Mouse (Mus musculus) embryonic fibroblast, embryonic 13.5 days (primary cell): ENCODE measurements around the gene Vezf1. TPM values are rescaled to one million over a fixed set of nuclear protein-coding genes. Genes with fewer than 3 reads are reported as not detected.

Experiments
- H3K27ac ChIP-seq: 2 replicates; pipeline ENCODE4 v1.5.1; 2012; ENCODE audit warnings: low read length, control low read depth, inconsistent platforms; ENCODE audit not compliant: insufficient read depth
- H3K4me1 ChIP-seq: 2 replicates; pipeline ENCODE4 v1.6.1; 2011; ENCODE audit warnings: low read length; ENCODE audit not compliant: control insufficient read depth, insufficient read depth
- H3K4me3 ChIP-seq: 2 replicates; pipeline ENCODE4 v1.5.1; 2011; ENCODE audit warnings: mild to moderate bottlenecking, control low read depth, low read length; ENCODE audit not compliant: insufficient read depth
- CTCF ChIP-seq: IDR thresholded peaks from 2 replicates; pipeline ENCODE4 v1.5.1; 2011; ENCODE audit warnings: mild to moderate bottlenecking, control low read depth, low read length, moderate library complexity, borderline replicate concordance; ENCODE audit not compliant: insufficient read depth
- POLR2A ChIP-seq: IDR thresholded peaks from 2 replicates; pipeline ENCODE4 v1.6.1; 2011; ENCODE audit warnings: low read depth, mild to moderate bottlenecking, control low read depth, low read length, moderate library complexity
- polyA plus RNA-seq: library from polyadenylated mRNA; stranded (reverse); fragments of >200 nt; gene quantifications from 2 replicates; pipeline ENCODE4 v1.2.4, GENCODE M21; 2011; ENCODE audit warnings: low read depth; ENCODE audit not compliant: missing spikeins, insufficient read length

The Vezf1 gene
- polyA plus RNA-seq, 1 experiment: 44.6 TPM

- Histone ChIP-seq H3K27ac (peak overlapping the region; percentile 84), H3K4me1 (peaks cover 13% of the 10 kb centered on the region), H3K4me3 (peak overlapping the region; percentile 99)
- TF ChIP-seq POLR2A: no peak
- no peak for TF ChIP-seq CTCF
Observed at GRCm38 (mm10) chr11:88070392-88070791, 2.3 kb downstream of the Vezf1 start.

- H3K27ac ChIP-seq: peak overlapping the region; percentile 84
- TF ChIP-seq POLR2A: no peak
- TF ChIP-seq CTCF: no peak
- peak overlapping the region; percentile 7; the same call in 1 of the 2 replicates for H3K4me3 ChIP-seq
- H3K4me1 ChIP-seq: peaks cover 13% of the 10 kb centered on the region
Observed at GRCm38 (mm10) chr11:88071113-88071512, 3.0 kb downstream of the Vezf1 start.

- TF ChIP-seq POLR2A: no peak
- peaks cover 13% of the 10 kb centered on the region for H3K4me1 ChIP-seq
- no peak overlapping the region for H3K27ac ChIP-seq
- no peak overlapping the region for H3K4me3 ChIP-seq
Observed at GRCm38 (mm10) chr11:88073343-88073875, 5.3 kb downstream of the Vezf1 start.

DNA sequence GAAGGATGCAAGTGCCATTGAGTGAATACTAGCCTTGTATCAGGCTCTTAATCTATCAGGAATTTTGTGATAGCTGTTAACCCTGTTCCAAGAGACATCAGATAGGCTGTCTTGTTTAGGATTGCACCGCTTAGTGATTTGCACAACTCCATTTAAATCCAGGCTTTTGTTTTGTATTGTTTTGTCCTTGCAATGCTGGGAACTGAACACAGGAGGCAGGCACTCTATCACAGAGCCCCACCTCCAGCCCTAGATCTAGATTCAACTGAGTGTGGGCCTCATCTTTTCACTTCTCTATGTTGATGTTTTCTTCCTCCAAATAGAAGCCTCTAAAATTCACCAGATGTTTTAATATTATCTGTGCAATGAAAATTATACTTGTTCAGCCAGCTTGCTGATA, 7.6 kb downstream of the Vezf1 start:
- Histone ChIP-seq H3K27ac (no peak overlapping the region), H3K4me1 (peaks cover 9% of the 10 kb centered on the region), H3K4me3 (no peak overlapping the region)
- TF ChIP-seq POLR2A (no peak), CTCF (no peak)

DNA sequence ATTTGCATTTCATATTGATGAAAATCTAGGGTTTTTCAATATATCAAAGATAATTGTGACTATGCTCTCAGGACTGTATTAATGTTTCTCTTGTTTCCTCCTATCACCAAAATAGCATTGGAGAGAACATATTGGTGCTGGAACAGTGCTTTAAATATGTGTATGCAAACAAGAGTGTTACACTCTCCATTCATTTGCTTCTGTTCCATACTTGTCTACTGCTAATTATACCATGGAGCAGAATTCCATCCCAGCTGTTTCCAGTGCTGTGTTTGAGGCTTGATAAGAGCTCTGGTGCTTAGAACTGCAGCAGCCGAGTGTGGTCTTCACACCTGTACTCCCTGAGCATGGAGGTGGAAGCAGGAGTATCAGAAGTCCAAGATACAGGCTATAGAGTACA, 8.3 kb downstream of the Vezf1 start:
- TF ChIP-seq POLR2A: no peak
- Histone ChIP-seq H3K4me1 (peaks cover 4% of the 10 kb centered on the region), H3K4me3 (no peak overlapping the region), H3K27ac (no peak overlapping the region)

GRCm38 (mm10) chr11:88083699-88084098, 15.6 kb downstream of the Vezf1 start:
- Histone ChIP-seq H3K4me3 (no peak overlapping the region), H3K27ac (no peak overlapping the region), H3K4me1 (no peaks in the 10 kb centered on the region)
- no peak for TF ChIP-seq POLR2A
- no peak for TF ChIP-seq CTCF

GRCm38 (mm10) chr11:88086737-88087627, 18.9 kb downstream of the Vezf1 start:
- Histone ChIP-seq H3K27ac (peak overlapping the region; percentile 19; the same call in 1 of the 2 replicates), H3K4me1 (0 out of 2 replicates have a peak, but pooled peaks cover 3% of the 10 kb centered on the region), H3K4me3 (peak overlapping the region; percentile 14; the same call in 1 of the 2 replicates)
- no peak for TF ChIP-seq POLR2A
- no peak for TF ChIP-seq CTCF

DNA sequence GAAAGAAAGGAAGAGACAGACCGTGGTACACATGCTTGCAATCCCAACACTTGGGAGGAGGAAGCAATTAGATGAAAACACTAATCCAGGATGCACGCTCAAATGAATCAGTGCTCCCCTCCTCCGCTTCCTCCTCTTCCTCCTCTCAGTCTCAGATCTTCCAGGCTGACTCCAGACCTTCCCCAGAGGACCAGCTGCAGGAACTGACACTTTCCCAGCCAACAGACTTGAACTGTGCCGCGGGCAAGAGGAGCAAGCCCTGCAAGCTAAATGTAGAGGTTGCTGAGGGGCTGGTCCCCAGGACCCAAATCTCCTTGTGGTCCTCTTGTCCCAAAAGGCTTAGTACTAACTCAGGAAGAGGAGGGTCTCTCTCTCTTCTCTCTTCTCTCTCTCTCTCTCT, 21.1 kb downstream of the Vezf1 start:
- no peak overlapping the region for H3K4me3 ChIP-seq
- 0 out of 2 replicates have a peak, but pooled peaks cover 3% of the 10 kb centered on the region for H3K4me1 ChIP-seq
- no peak for TF ChIP-seq CTCF
- TF ChIP-seq POLR2A: no peak
- no peak overlapping the region for H3K27ac ChIP-seq

GRCm38 (mm10) chr11:88090293-88090692, 22.2 kb downstream of the Vezf1 start:
- 0 out of 2 replicates have a peak, but pooled peaks cover 3% of the 10 kb centered on the region for H3K4me1 ChIP-seq

DNA sequence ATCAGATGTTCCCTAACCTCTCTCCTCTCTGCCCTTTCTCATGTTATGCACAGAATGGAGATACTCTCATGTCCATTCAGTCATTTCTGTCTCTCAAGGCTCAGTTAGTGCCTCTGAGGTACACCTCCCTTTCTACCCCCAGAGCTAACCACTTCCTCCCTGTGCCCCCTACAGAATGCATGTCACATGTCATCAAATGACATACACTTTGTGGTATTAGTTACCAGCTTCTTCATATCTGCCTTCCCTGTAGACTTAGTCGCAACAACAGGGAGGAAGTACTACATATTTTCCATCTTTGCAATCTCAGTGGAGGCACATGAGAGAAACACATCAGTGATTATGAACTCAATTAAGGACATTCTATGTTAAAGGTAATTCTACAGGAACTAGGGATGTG, 23.9 kb downstream of the Vezf1 start:
- Histone ChIP-seq H3K27ac (no peak overlapping the region), H3K4me3 (no peak overlapping the region), H3K4me1 (peaks cover 3% of the 10 kb centered on the region; the same call in 1 of the 2 replicates)
- TF ChIP-seq CTCF: no peak

More at GRCm38 (mm10) chr11:88090293-88090692, 22.2 kb downstream of the Vezf1 start:
- H3K27ac ChIP-seq: no peak overlapping the region
- no peak overlapping the region for H3K4me3 ChIP-seq
- TF ChIP-seq CTCF: no peak
- no peak for TF ChIP-seq POLR2A
